Mouse (Mus musculus) adrenal gland, postnatal 0 days (tissue): Measurements from ENCODE around the gene Ppp1r2. TPM values are rescaled to one million over a fixed set of nuclear protein-coding genes. Genes with fewer than 3 reads are reported as not detected.

Experiments used
- microRNA-seq: library from miRNA; unstranded; fragments of <30 nt; microRNA quantifications from one replicate; pipeline ENCODE4, GENCODE M21; 2016; ENCODE audit warnings: borderline replicate concordance; ENCODE audit not compliant: insufficient number of aligned reads
- polyA plus RNA-seq: library from polyadenylated mRNA; unstranded; fragments of >200 nt; fragmentation: Nextera tagmentation; extraction: Ambion mirVana; gene quantifications from 2 replicates; pipeline ENCODE4 v1.2.1, GENCODE M21; 2015

Ppp1r2 gene
- 85.6 and 97.2 TPM in 2 replicates for polyA plus RNA-seq

DNA sequence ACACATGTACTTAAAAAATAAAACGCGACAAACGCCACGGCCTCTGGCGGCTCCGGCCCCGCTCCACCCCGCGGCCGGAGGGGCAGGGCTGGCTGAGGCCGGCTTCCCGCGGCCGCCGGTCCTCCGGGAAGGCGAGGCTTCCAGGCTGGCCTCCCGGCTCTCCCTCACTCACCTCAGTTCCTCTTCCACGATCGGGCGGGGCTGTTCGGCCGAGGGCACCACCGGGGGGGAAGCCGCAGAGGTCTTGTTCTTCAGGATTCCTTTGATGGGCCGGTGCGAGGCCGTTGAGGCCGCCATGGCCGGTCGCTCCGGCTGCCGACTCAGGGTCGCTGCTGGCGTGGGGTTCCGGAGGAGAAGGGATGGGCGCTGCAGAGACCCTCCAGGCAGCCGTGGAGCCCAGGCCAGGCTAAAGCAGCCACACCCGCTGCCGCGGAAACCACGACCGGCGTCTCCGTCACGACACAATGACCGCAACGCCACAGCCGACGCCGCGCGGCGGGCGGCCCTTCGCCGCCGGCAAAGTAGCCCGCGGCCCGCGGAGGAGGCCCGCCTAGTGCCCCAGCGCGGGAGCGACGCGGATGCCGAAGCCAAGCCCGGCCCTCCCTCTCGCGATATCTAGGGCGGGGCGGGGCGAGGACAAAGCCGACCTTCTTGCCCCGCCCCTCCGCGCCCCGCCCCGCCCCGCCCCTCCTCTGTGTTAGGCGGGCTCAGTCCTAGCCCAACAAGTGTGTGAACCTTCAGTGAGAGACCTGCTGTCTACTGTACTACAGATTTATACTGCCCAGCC lies at the start of gene Ppp1r2:
Ppp1r2 (minus strand) TSS at position 604 of the 787 bp plus-strand sequence.

DNA sequence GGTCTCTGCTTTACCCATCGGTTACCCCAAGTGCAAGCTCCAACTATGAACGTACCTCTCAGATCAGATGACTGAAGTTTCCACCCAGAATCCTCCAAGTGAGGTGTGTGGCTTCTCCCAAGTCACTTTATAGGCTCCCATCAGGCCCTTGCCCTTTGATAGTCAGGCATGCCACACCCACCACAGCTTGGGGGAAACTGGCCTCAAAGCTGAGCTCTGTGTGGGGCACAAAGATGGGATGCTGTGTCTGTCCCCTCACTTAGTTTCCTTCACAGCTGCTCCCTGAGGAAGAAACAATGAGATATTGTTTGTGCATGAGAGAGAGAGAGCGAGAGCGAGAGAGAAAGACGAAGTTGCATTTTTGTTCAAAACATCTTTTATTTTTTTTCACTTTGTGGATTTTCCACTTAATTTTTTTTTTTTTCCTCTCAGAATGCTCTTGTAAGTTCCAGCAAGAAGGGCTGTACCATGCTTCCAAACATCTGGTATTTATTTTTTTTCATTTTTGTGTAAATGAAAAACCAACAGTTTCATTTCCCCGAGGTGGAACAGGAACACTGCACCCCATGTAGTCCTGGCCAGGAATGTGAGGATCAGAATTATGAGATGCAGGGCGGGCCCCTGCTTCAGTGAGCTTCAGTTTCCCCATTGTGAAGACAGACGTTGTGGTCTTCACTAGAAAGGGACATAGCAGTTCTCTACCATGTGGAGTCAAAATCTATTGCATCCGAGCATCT lies 39.6 kb upstream of the Ppp1r2 start, which contains the start of gene Apod:
Apod (minus strand) TSS at position 312 of the 737 bp plus-strand sequence.

Small RNA genes lying within 50 kb of the gene (microRNA-seq; reads per million reads assigned to microRNA genes)
- not detected for gene Gm27415

Other genes starting within 250 kb of the Ppp1r2 start
- gene Xxylt1, start 193.8 kb downstream of the Ppp1r2 start, polyA plus RNA-seq = 5.1 and 10.5 TPM in 2 replicates
- gene Acap2, start 74.0 kb downstream of the Ppp1r2 start, polyA plus RNA-seq = 9.5 and 10.1 TPM in 2 replicates
- gene Apod, start 39.5 kb upstream of the Ppp1r2 start, polyA plus RNA-seq = 5.9 and 9.5 TPM in 2 replicates
- 10.2 and 20.8 TPM in 2 replicates for gene Bdh1, start 147.0 kb upstream of the Ppp1r2 start, polyA plus RNA-seq